Mouse (Mus musculus) heart, embryonic 16.5 days (tissue): ENCODE measurements at regions not wholly inside any gene's neighbourhood (a gene's known extent, or its start where the extent isn't known, plus 50 kb on each side); places are given as distances from the start of the nearest gene placed in this dataset.

Experiments used
- ATAC-seq: fragments of 200-750 bp; cut with Nextera tagmentation; replicated peaks from 2 replicates; pipeline ENCODE4 v1.8.0; 2017; ENCODE audit warnings: moderate number of reproducible peaks; ENCODE audit not compliant: insufficient read depth, low FRiP score; ENCODE audit errors: extremely low read depth
- H3K27ac ChIP-seq: fragments of 300-500 bp; sonication (generic); 2 replicates; pipeline ENCODE4 v1.5.1; 2014; ENCODE audit warnings: mild to moderate bottlenecking, low read length, control low read depth, moderate library complexity
- H3K27me3 ChIP-seq: fragments of 300-500 bp; sonication (generic); 2 replicates; pipeline ENCODE4 v1.6.1; 2014; ENCODE audit warnings: low read length, mixed read lengths; ENCODE audit not compliant: control insufficient read depth, insufficient read depth
- H3K36me3 ChIP-seq: fragments of 300-500 bp; sonication (generic); 2 replicates; pipeline ENCODE4 v1.6.1; 2014; ENCODE audit not compliant: control insufficient read depth, insufficient read depth
- H3K4me1 ChIP-seq: fragments of 300-500 bp; sonication (generic); 2 replicates; pipeline ENCODE4 v1.6.1; 2014; ENCODE audit warnings: low read length, mixed read lengths; ENCODE audit not compliant: control insufficient read depth, insufficient read depth
- H3K4me2 ChIP-seq: fragments of 300-500 bp; sonication (generic); 2 replicates; pipeline ENCODE4 v1.6.1; 2014; ENCODE audit warnings: low read depth, mild to moderate bottlenecking, control low read depth, low read length
- H3K4me3 ChIP-seq: fragments of 300-500 bp; sonication (generic); 2 replicates; pipeline ENCODE4 v1.5.1; 2014; ENCODE audit warnings: mild to moderate bottlenecking, control low read depth, low read length
- H3K9ac ChIP-seq: fragments of 300-500 bp; sonication (generic); 2 replicates; pipeline ENCODE4 v1.6.1; 2014; ENCODE audit warnings: low read length, control low read depth
- H3K9me3 ChIP-seq: fragments of 300-500 bp; sonication (generic); replicated peaks from 2 replicates; pipeline ENCODE4 v1.6.1; 2016; ENCODE audit warnings: low read length; ENCODE audit not compliant: control insufficient read depth
- WGBS: fragments of 180-500 bp; shearing (Covaris S2); extraction: QIAGEN DNeasy Blood & Tissue Kit; methylation state at CpG from one replicate; pipeline ENCODE4 v1.1.7; 2014; 5-methylcytosine and 5-hydroxymethylcytosine counted together

- no peak overlapping the region for H3K4me3 ChIP-seq
- 47% methylated on average over 3 of the region's 3 CpGs for WGBS
- H3K27me3 ChIP-seq: no peaks in the 10 kb centered on the region
- no peak overlapping the region for H3K27ac ChIP-seq
- ATAC-seq: no peak
- no peak overlapping the region for H3K9ac ChIP-seq
- no peak overlapping the region for H3K4me2 ChIP-seq
- H3K4me1 ChIP-seq: no peaks in the 10 kb centered on the region
- no peaks in the 10 kb centered on the region for H3K9me3 ChIP-seq
- H3K36me3 ChIP-seq: no peaks in the 10 kb centered on the region
Observed at GRCm38 (mm10) chr14:16897747-16898544, 79.0 kb upstream of the Rarb start.

DNA sequence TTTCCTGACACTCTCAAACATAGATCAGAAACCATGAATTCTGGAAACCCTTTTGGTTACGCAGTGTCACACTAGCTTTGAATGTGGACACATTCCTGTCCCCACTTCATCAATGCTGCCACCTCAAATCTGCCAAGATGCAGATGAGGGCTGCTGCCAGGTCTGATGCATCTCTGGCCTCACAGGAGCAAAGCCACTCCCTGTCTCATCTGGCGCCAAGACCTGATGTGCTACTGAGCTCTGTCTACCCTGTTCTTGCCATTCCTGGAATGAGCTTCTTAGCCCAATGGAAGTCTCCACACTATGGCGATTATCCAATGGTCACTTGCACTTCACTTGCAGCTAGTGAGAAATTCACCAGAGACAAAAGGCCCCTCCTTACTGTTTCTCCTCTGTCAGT is 78.0 kb upstream of the Rarb start:
- ATAC-seq: no peak
- H3K4me2 ChIP-seq: no peak overlapping the region
- no peaks in the 10 kb centered on the region for H3K4me1 ChIP-seq
- 73% methylated on average over 3 of the region's 3 CpGs for WGBS
- no peak overlapping the region for H3K4me3 ChIP-seq
- H3K36me3 ChIP-seq: no peaks in the 10 kb centered on the region
- H3K27me3 ChIP-seq: no peaks in the 10 kb centered on the region
- no peak overlapping the region for H3K27ac ChIP-seq
- no peaks in the 10 kb centered on the region for H3K9me3 ChIP-seq
- H3K9ac ChIP-seq: no peak overlapping the region

DNA sequence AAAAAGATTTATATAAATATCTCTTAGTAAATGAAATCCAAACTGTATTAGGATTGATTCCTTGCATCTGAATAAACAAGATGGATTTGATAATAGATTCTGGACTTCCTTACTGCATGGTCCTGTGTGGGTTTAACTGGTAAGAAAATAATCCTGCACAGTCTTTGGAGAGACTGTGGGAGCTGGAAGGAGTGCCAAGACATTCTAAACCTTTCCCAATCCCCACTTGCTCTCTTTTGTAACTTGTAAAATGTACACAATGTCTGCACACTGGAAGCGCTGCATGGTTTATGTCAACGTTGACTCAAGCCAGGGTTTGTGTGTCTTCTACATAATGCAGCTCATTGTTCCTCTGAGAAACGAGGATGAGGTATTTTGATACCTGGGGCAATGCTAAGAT is 62.3 kb upstream of the Rarb start:
- H3K36me3 ChIP-seq: no peaks in the 10 kb centered on the region
- WGBS: 50% methylated on average over 3 of the region's 3 CpGs
- H3K27ac ChIP-seq: no peak overlapping the region

GRCm38 (mm10) chr14:16869221-16869620 is 50.3 kb upstream of the Rarb start:
- 88% methylated on average over 2 of the region's 2 CpGs for WGBS
- Histone ChIP-seq H3K27me3 (no peaks in the 10 kb centered on the region), H3K27ac (no peak overlapping the region), H3K9ac (no peak overlapping the region), H3K4me3 (no peak overlapping the region), H3K4me2 (no peak overlapping the region), H3K9me3 (no peaks in the 10 kb centered on the region), H3K4me1 (no peaks in the 10 kb centered on the region), H3K36me3 (no peaks in the 10 kb centered on the region)
- ATAC-seq: no peak

More for the DNA sequence above, 62.3 kb upstream of the Rarb start:
- Histone ChIP-seq H3K9ac (no peak overlapping the region), H3K4me3 (no peak overlapping the region), H3K27me3 (no peaks in the 10 kb centered on the region), H3K9me3 (no peaks in the 10 kb centered on the region), H3K4me1 (no peaks in the 10 kb centered on the region), H3K4me2 (no peak overlapping the region)
- no peak for ATAC-seq
